Mouse (Mus musculus) olfactory bulb, adult 2 months (tissue): ENCODE results near the gene Tex45. TPM values are rescaled to one million over a fixed set of nuclear protein-coding genes. Genes with fewer than 3 reads are reported as not detected.
A peak's percentile ranks its signal among the peaks of the same experiment; 100 is the strongest.

Experiments used
- H3K27ac ChIP-seq: fragments of 200-500 bp; 2 replicates; pipeline ENCODE4 v1.5.1; 2012; ENCODE audit warnings: low read depth, low read length; ENCODE audit not compliant: insufficient read depth
- H3K4me1 ChIP-seq: fragments of 200-500 bp; 2 replicates; pipeline ENCODE4 v1.6.1; 2012; ENCODE audit warnings: low read length; ENCODE audit not compliant: control insufficient read depth, insufficient read depth
- H3K4me3 ChIP-seq: fragments of 200-500 bp; 2 replicates; pipeline ENCODE4 v1.5.1; 2012; ENCODE audit warnings: mild to moderate bottlenecking, low read depth, low read length, moderate library complexity; ENCODE audit not compliant: insufficient read depth
- CTCF ChIP-seq: fragments of 200-500 bp; IDR thresholded peaks from 2 replicates; pipeline ENCODE4 v1.5.1; 2012; ENCODE audit warnings: low read depth, mild to moderate bottlenecking, low read length, moderate library complexity; ENCODE audit not compliant: insufficient read depth
- POLR2A ChIP-seq: fragments of 200-500 bp; IDR thresholded peaks from 2 replicates; pipeline ENCODE4 v1.6.1; 2012; ENCODE audit warnings: mild to moderate bottlenecking, low read depth, low read length, moderate library complexity; ENCODE audit not compliant: insufficient read depth
- WGBS: fragments of 180-500 bp; shearing (Covaris S2); methylation state at CpG from one replicate; pipeline ENCODE4 v1.1.7; 2018; 5-methylcytosine and 5-hydroxymethylcytosine counted together
- polyA plus RNA-seq: library from polyadenylated mRNA; stranded (reverse); fragments of >200 nt; gene quantifications from 2 replicates; pipeline ENCODE4 v1.2.4, GENCODE M21; 2012; ENCODE audit warnings: low replicate concordance; ENCODE audit not compliant: missing spikeins, insufficient read depth, insufficient read length

The Tex45 gene
- polyA plus RNA-seq, 1 experiment: not detected

- no peak overlapping the region for H3K27ac ChIP-seq
- WGBS: 68% methylated on average over 4 of the region's 4 CpGs
- no peak overlapping the region for H3K4me3 ChIP-seq
- peaks cover 7% of the 10 kb centered on the region; the same call in 1 of the 2 replicates for H3K4me1 ChIP-seq
- TF ChIP-seq CTCF (no peak), POLR2A (no peak)
These were observed 9.6 kb downstream of the Tex45 start for GRCm38 (mm10) chr8:3480221-3480785.

- TF ChIP-seq CTCF (no peak), POLR2A (no peak)
- Histone ChIP-seq H3K4me1 (no peaks in the 10 kb centered on the region), H3K4me3 (no peak overlapping the region), H3K27ac (no peak overlapping the region)
- WGBS: 58% methylated on average over 5 of the region's 5 CpGs
These were observed 10.9 kb downstream of the Tex45 start for GRCm38 (mm10) chr8:3481605-3482004.

GRCm38 (mm10) chr8:3482240-3482740, 11.6 kb downstream of the Tex45 start:
- WGBS: 82% methylated on average over 22 of the region's 22 CpGs
- TF ChIP-seq CTCF (no peak), POLR2A (no peak)
- Histone ChIP-seq H3K27ac (no peak overlapping the region), H3K4me1 (no peaks in the 10 kb centered on the region), H3K4me3 (no peak overlapping the region)

GRCm38 (mm10) chr8:3483546-3483945, 12.9 kb downstream of the Tex45 start:
- TF ChIP-seq POLR2A (no peak), CTCF (no peak)
- H3K27ac ChIP-seq: no peak overlapping the region
- no peaks in the 10 kb centered on the region for H3K4me1 ChIP-seq
- no peak overlapping the region for H3K4me3 ChIP-seq
- 79% methylated on average over 7 of the region's 7 CpGs for WGBS

- no peak overlapping the region for H3K4me3 ChIP-seq
- WGBS: 30% methylated on average over 5 of the region's 5 CpGs
- TF ChIP-seq POLR2A (no peak), CTCF (no peak)
- H3K4me1 ChIP-seq: no peaks in the 10 kb centered on the region
- no peak overlapping the region for H3K27ac ChIP-seq
These were observed 14.5 kb downstream of the Tex45 start for GRCm38 (mm10) chr8:3485192-3485591.

GRCm38 (mm10) chr8:3492901-3493844, 22.5 kb downstream of the Tex45 start, which contains the start of gene Zfp358:
Gene Zfp358, plus strand, starts transcription at chr8:3493138.
- H3K4me3 ChIP-seq: peak within 1 kb of the TSS; percentile 96
- peaks cover 11% of the 10 kb centered on the region for H3K4me1 ChIP-seq
- H3K27ac ChIP-seq: peak within 1 kb of the TSS; percentile 60
- TF ChIP-seq POLR2A: peak; percentile 79
- TF ChIP-seq CTCF: no peak
- under 1% methylated on average over 64 of the region's 64 CpGs for WGBS

- peak overlapping the region; percentile 96 for H3K4me3 ChIP-seq
- no peak for TF ChIP-seq POLR2A
- TF ChIP-seq CTCF: no peak
- H3K4me1 ChIP-seq: peaks cover 11% of the 10 kb centered on the region
- H3K27ac ChIP-seq: peak overlapping the region; percentile 60; the same call in 1 of the 2 replicates
- WGBS: 16% methylated on average over 6 of the region's 6 CpGs
These were observed 23.2 kb downstream of the Tex45 start for GRCm38 (mm10) chr8:3493845-3494208.

GRCm38 (mm10) chr8:3495578-3496427, 25.1 kb downstream of the Tex45 start:
- Histone ChIP-seq H3K4me3 (no peak overlapping the region), H3K4me1 (peaks cover 11% of the 10 kb centered on the region), H3K27ac (no peak overlapping the region)
- WGBS: 96% methylated on average over 44 of the region's 44 CpGs
- TF ChIP-seq POLR2A (no peak), CTCF (no peak)
